Mouse (Mus musculus): ENCODE measurements at regions not wholly inside any gene's neighbourhood (a gene's known extent, or its start where the extent isn't known, plus 50 kb on each side); places are given as distances from the start of the nearest gene placed in this dataset.

GRCm38 (mm10) chr15:74420550-74420949, 215.6 kb downstream of the Mroh4 start:
- H3K36me3 ChIP-seq, result no peaks in the 10 kb centered on the region
- WGBS, result 77% methylated on average over 8 of the region's 8 CpGs

GRCm38 (mm10) chr15:74418635-74419034, 217.5 kb downstream of the Mroh4 start:
- no peaks in the 10 kb centered on the region for H3K4me1 ChIP-seq
- H3K9me3 ChIP-seq, result no peaks in the 10 kb centered on the region
- no peak overlapping the region for H3K4me2 ChIP-seq (replicated peaks)
- no peak overlapping the region for H3K27ac ChIP-seq
- no peaks in the 10 kb centered on the region for H3K36me3 ChIP-seq
- no peaks in the 10 kb centered on the region for H3K27me3 ChIP-seq
- WGBS, result 81% methylated on average over 7 of the region's 7 CpGs
- no peak overlapping the region for H3K9ac ChIP-seq
- no peak for ATAC-seq (ENCODE audit: insufficient number of reproducible peaks, insufficient read depth, low FRiP score, low TSS enrichment)
- H3K4me3 ChIP-seq, result no peak overlapping the region

More at GRCm38 (mm10) chr15:74420550-74420949, 215.6 kb downstream of the Mroh4 start:
- no peak overlapping the region for H3K27ac ChIP-seq
- no peaks in the 10 kb centered on the region for H3K9me3 ChIP-seq
- no peaks in the 10 kb centered on the region for H3K4me1 ChIP-seq
- no peaks in the 10 kb centered on the region for H3K27me3 ChIP-seq
- no peak overlapping the region for H3K4me3 ChIP-seq
- H3K4me2 ChIP-seq (replicated peaks), result no peak overlapping the region
- H3K9ac ChIP-seq, result no peak overlapping the region; the same call in 1 of the 2 replicates
- no peak for ATAC-seq (ENCODE audit: insufficient number of reproducible peaks, insufficient read depth, low FRiP score, low TSS enrichment)

- Histone ChIP-seq H3K9me3 (no peaks in the 10 kb centered on the region), H3K4me3 (no peak overlapping the region), H3K36me3 (no peaks in the 10 kb centered on the region), H3K27ac (no peak overlapping the region), H3K4me2 (replicated peaks) (no peak overlapping the region), H3K4me1 (no peaks in the 10 kb centered on the region), H3K9ac (no peak overlapping the region), H3K27me3 (no peaks in the 10 kb centered on the region)
- ATAC-seq (ENCODE audit: insufficient number of reproducible peaks, insufficient read depth, low FRiP score, low TSS enrichment), result no peak
- 68% methylated on average over 10 of the region's 10 CpGs for WGBS
Observed at GRCm38 (mm10) chr15:74413217-74413616, 222.9 kb downstream of the Mroh4 start.

GRCm38 (mm10) chr15:74412261-74412660, 223.9 kb downstream of the Mroh4 start:
- H3K4me3 ChIP-seq, result no peak overlapping the region
- no peak overlapping the region for H3K4me2 ChIP-seq (replicated peaks)
- no peak overlapping the region for H3K9ac ChIP-seq
- WGBS, result 87% methylated on average over 3 of the region's 3 CpGs
- no peaks in the 10 kb centered on the region for H3K4me1 ChIP-seq
- H3K27me3 ChIP-seq, result no peaks in the 10 kb centered on the region
- no peak overlapping the region for H3K27ac ChIP-seq
- ATAC-seq (ENCODE audit: insufficient number of reproducible peaks, insufficient read depth, low FRiP score, low TSS enrichment), result no peak
- no peaks in the 10 kb centered on the region for H3K9me3 ChIP-seq
- H3K36me3 ChIP-seq, result no peaks in the 10 kb centered on the region

- Histone ChIP-seq H3K4me3 (no peak overlapping the region), H3K4me2 (replicated peaks) (no peak overlapping the region), H3K36me3 (no peaks in the 10 kb centered on the region), H3K9ac (no peak overlapping the region), H3K4me1 (no peaks in the 10 kb centered on the region), H3K27ac (no peak overlapping the region), H3K27me3 (no peaks in the 10 kb centered on the region), H3K9me3 (no peaks in the 10 kb centered on the region)
- 68% methylated on average over 3 of the region's 3 CpGs for WGBS
- no peak for ATAC-seq (ENCODE audit: insufficient number of reproducible peaks, insufficient read depth, low FRiP score, low TSS enrichment)
Observed at GRCm38 (mm10) chr15:74411097-74411496, 225.1 kb downstream of the Mroh4 start.

- H3K9me3 ChIP-seq, result no peaks in the 10 kb centered on the region
- no peak overlapping the region for H3K9ac ChIP-seq
- ATAC-seq (ENCODE audit: insufficient number of reproducible peaks, insufficient read depth, low FRiP score, low TSS enrichment), result no peak
- no peaks in the 10 kb centered on the region for H3K36me3 ChIP-seq
- no peaks in the 10 kb centered on the region for H3K27me3 ChIP-seq
- no peak overlapping the region for H3K4me3 ChIP-seq
- no peak overlapping the region for H3K4me2 ChIP-seq (replicated peaks)
- WGBS, result 76% methylated on average over 6 of the region's 6 CpGs
- H3K4me1 ChIP-seq, result no peaks in the 10 kb centered on the region
- H3K27ac ChIP-seq, result no peak overlapping the region
Observed at GRCm38 (mm10) chr15:74404866-74405265, 231.3 kb downstream of the Mroh4 start.

GRCm38 (mm10) chr15:74401275-74401674, 234.9 kb downstream of the Mroh4 start:
- Histone ChIP-seq H3K9me3 (no peaks in the 10 kb centered on the region), H3K27ac (no peak overlapping the region), H3K4me2 (replicated peaks) (no peak overlapping the region), H3K36me3 (no peaks in the 10 kb centered on the region), H3K4me3 (no peak overlapping the region), H3K27me3 (0 out of 2 replicates have a peak, but pooled peaks cover 3% of the 10 kb centered on the region), H3K4me1 (no peaks in the 10 kb centered on the region), H3K9ac (no peak overlapping the region)
- ATAC-seq (ENCODE audit: insufficient number of reproducible peaks, insufficient read depth, low FRiP score, low TSS enrichment), result no peak
- WGBS, result 89% methylated on average over 7 of the region's 7 CpGs

- Histone ChIP-seq H3K4me1 (0 out of 2 replicates have a peak, but pooled peaks cover 4% of the 10 kb centered on the region), H3K27ac (no peak overlapping the region), H3K9me3 (no peaks in the 10 kb centered on the region), H3K4me2 (replicated peaks) (no peak overlapping the region), H3K4me3 (no peak overlapping the region), H3K27me3 (0 out of 2 replicates have a peak, but pooled peaks cover 3% of the 10 kb centered on the region), H3K9ac (no peak overlapping the region), H3K36me3 (no peaks in the 10 kb centered on the region)
- no peak for ATAC-seq (ENCODE audit: insufficient number of reproducible peaks, insufficient read depth, low FRiP score, low TSS enrichment)
- 88% methylated on average over 8 of the region's 8 CpGs for WGBS
Observed at GRCm38 (mm10) chr15:74396029-74396428, 240.1 kb downstream of the Mroh4 start.

GRCm38 (mm10) chr15:74387533-74387932, 248.6 kb downstream of the Mroh4 start:
- H3K4me2 ChIP-seq (replicated peaks), result no peak overlapping the region
- no peaks in the 10 kb centered on the region for H3K36me3 ChIP-seq
- 0 out of 2 replicates have a peak, but pooled peaks cover 4% of the 10 kb centered on the region for H3K4me1 ChIP-seq
- 25% methylated on average over 3 of the region's 3 CpGs for WGBS
- H3K27me3 ChIP-seq, result no peaks in the 10 kb centered on the region
- no peak overlapping the region for H3K4me3 ChIP-seq
- no peak overlapping the region for H3K9ac ChIP-seq
- H3K27ac ChIP-seq, result no peak overlapping the region
- no peaks in the 10 kb centered on the region for H3K9me3 ChIP-seq
- ATAC-seq (ENCODE audit: insufficient number of reproducible peaks, insufficient read depth, low FRiP score, low TSS enrichment), result no peak

GRCm38 (mm10) chr15:74382556-74382955, 253.6 kb downstream of the Mroh4 start:
- Histone ChIP-seq H3K27ac (no peak overlapping the region), H3K4me3 (no peak overlapping the region), H3K9ac (no peak overlapping the region), H3K4me2 (replicated peaks) (no peak overlapping the region), H3K36me3 (no peaks in the 10 kb centered on the region), H3K4me1 (no peaks in the 10 kb centered on the region), H3K9me3 (no peaks in the 10 kb centered on the region), H3K27me3 (no peaks in the 10 kb centered on the region)
- no peak for ATAC-seq (ENCODE audit: insufficient number of reproducible peaks, insufficient read depth, low FRiP score, low TSS enrichment)
- 67% methylated on average over 4 of the region's 4 CpGs for WGBS

- 0 out of 2 replicates have a peak, but pooled peaks have one; percentile 47 for ATAC-seq (ENCODE audit: insufficient number of reproducible peaks, insufficient read depth, low FRiP score, low TSS enrichment)
- Histone ChIP-seq H3K27me3 (no peaks in the 10 kb centered on the region), H3K4me3 (no peak overlapping the region), H3K27ac (no peak overlapping the region), H3K36me3 (no peaks in the 10 kb centered on the region), H3K9ac (no peak overlapping the region), H3K4me2 (replicated peaks) (no peak overlapping the region), H3K9me3 (no peaks in the 10 kb centered on the region), H3K4me1 (no peaks in the 10 kb centered on the region)
- WGBS, result 70% methylated on average over 6 of the region's 6 CpGs
Observed at GRCm38 (mm10) chr15:74379366-74379765, 256.8 kb downstream of the Mroh4 start.

- no peaks in the 10 kb centered on the region for H3K36me3 ChIP-seq
- no peak overlapping the region for H3K9ac ChIP-seq
- H3K27ac ChIP-seq, result no peak overlapping the region
- 77% methylated on average over 3 of the region's 3 CpGs for WGBS
- no peak overlapping the region for H3K4me3 ChIP-seq
- H3K27me3 ChIP-seq, result no peaks in the 10 kb centered on the region
- no peaks in the 10 kb centered on the region; the same call in 1 of the 2 replicates for H3K9me3 ChIP-seq
- no peak for ATAC-seq (ENCODE audit: insufficient number of reproducible peaks, insufficient read depth, low FRiP score, low TSS enrichment)
- H3K4me2 ChIP-seq (replicated peaks), result no peak overlapping the region
- H3K4me1 ChIP-seq, result no peaks in the 10 kb centered on the region
Observed at GRCm38 (mm10) chr15:74369461-74369860, 266.7 kb downstream of the Mroh4 start.

- ATAC-seq (ENCODE audit: insufficient number of reproducible peaks, insufficient read depth, low FRiP score, low TSS enrichment), result peak; percentile 11; the same call in 1 of the 2 replicates
- Histone ChIP-seq H3K27ac (no peak overlapping the region), H3K4me2 (replicated peaks) (no peak overlapping the region), H3K36me3 (no peaks in the 10 kb centered on the region), H3K27me3 (no peaks in the 10 kb centered on the region), H3K9me3 (no peaks in the 10 kb centered on the region), H3K4me1 (no peaks in the 10 kb centered on the region), H3K4me3 (no peak overlapping the region), H3K9ac (no peak overlapping the region)
- WGBS, result 47% methylated on average over 4 of the region's 4 CpGs
Observed at GRCm38 (mm10) chr15:74347911-74348310, 288.2 kb downstream of the Mroh4 start.
